ENCODE assay signal across 26 mouse cellular contexts in genomic region chr17:47997806-47998205, GRCm38 (mm10). TPM values are rescaled to one million over a fixed set of nuclear protein-coding genes. Genes with fewer than 3 reads are reported as not detected.
"Had no signal": no experiment of that assay in that cellular context is flagged by ENCODE, and none has a peak within 500 bp of the region (broad histone marks: within the 10 kb centered on the region; RNA-seq: fewer than 3 reads in every experiment).

No protein-coding gene starts in this region.

- H3K4me2 ChIP-seq: intestine, embryonic 15.5 days; limb, embryonic 12.5 days; limb, embryonic 15.5 days; liver, embryonic 11.5 days; lung, embryonic 15.5 days; midbrain, embryonic 11.5 days; midbrain, embryonic 15.5 days; neural tube, embryonic 13.5 days had no signal

- H3K27me3 ChIP-seq: intestine, embryonic 15.5 days; limb, embryonic 15.5 days; lung, embryonic 15.5 days; neural tube, embryonic 13.5 days had no signal

- H3K9me3 ChIP-seq: intestine, embryonic 15.5 days; limb, embryonic 15.5 days; lung, embryonic 15.5 days; megakaryocyte, embryonic 14.5 days; midbrain, embryonic 15.5 days; neural tube, embryonic 13.5 days had no signal

- ATAC-seq: intestine, embryonic 15.5 days; liver, postnatal 0 days; midbrain, embryonic 15.5 days had no signal

- DNase-seq: kidney, adult 11 months; kidney, adult 9 months; kidney, postnatal 36 days; left cerebral cortex, postnatal 4 days; liver, postnatal 0 days; lung, postnatal 14 days; thymus, adult 18-20 months; thymus, postnatal 14 days; thymus, postnatal 4 days had no signal

- H3K36me3 ChIP-seq: intestine, embryonic 15.5 days; limb, embryonic 12.5 days; limb, embryonic 15.5 days; lung, embryonic 15.5 days; midbrain, embryonic 15.5 days; neural tube, embryonic 13.5 days had no signal

- H3K4me3 ChIP-seq: intestine, embryonic 15.5 days; limb, embryonic 12.5 days; limb, embryonic 15.5 days; lung, embryonic 15.5 days; megakaryocyte, embryonic 14.5 days; midbrain, embryonic 15.5 days; neural tube, embryonic 13.5 days had no signal

- H3K9ac ChIP-seq: intestine, embryonic 15.5 days; limb, embryonic 12.5 days; limb, embryonic 15.5 days; liver, embryonic 14.5 days; liver, postnatal 0 days; lung, embryonic 15.5 days; midbrain, embryonic 15.5 days; neural tube, embryonic 13.5 days had no signal

- H3K27ac ChIP-seq: intestine, embryonic 15.5 days; limb, embryonic 12.5 days; limb, embryonic 15.5 days; liver, embryonic 14.5 days; lung, embryonic 15.5 days; midbrain, embryonic 15.5 days; neural tube, embryonic 13.5 days had no signal

RNA-seq across cellular contexts. Expression of gene 1700122O11Rik, which starts 40.3 kb away (rescaled TPM):
- total RNA-seq: layer of hippocampus, adult 18-20 months; layer of hippocampus, postnatal 14 days; left cerebral cortex, adult 8-10 months; left cerebral cortex, postnatal 14 days; left cerebral cortex, postnatal 4 days had no signal
- polyA plus RNA-seq: intestine, embryonic 15.5 days; limb, embryonic 12.5 days; limb, embryonic 15.5 days; liver, embryonic 11.5 days; liver, embryonic 14.5 days; liver, postnatal 0 days; lung, embryonic 15.5 days; midbrain, embryonic 11.5 days; midbrain, embryonic 15.5 days; neural tube, embryonic 13.5 days; small intestine, adult 2 months; spleen, adult 2 months; stomach, embryonic 16.5 days had no signal
